Mouse (Mus musculus) retina, postnatal 7 days (tissue): Measurements from ENCODE around the gene Ppil1.

Experiments used
- DNase-seq: peaks from one replicate; pipeline ENCODE4 v3.0.0-alpha.2; 2012; ENCODE audit warnings: low read depth, low spot score

The Ppil1 gene

DNA sequence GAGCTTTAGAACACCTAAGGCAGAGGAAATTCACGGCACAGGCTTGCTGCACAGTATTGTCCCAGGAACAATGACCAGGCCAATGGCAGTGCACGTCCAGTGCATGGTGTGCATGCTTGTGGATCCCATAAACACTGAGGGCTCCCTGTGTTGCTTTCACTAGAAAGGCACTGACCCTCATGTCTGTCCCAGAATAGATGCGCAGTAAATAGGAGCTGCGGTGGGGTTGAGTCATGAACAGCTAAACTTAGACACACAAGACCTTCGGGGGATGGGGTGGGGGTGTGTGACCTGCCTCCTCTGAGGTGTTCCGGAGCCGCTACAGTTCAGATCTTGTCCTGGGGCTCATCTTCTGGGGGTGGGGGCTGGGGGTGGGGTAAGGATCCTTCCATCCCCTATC, 57.9 kb downstream of the Ppil1 start:
- no peak for DNase-seq

DNA sequence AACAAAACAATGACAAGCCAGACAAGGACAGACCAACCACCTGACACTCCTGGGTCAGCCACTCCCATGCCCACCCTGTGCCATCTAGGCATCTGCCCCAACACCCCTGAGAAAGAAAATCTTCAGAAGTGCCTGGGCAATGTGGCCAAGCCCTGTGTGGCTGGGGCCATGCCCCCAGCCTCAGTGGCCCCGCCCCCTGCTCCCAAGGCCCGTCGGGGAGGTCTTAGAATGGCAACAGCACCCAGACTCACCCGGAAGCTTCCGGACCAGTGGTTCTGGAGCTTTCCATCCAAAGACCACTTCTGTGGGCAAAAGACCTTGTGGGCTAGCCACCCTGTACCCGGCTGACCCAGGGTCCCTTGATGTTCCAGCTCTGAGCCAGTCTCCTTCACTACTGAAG, 61.4 kb downstream of the Ppil1 start:
- no peak for DNase-seq
